Mouse (Mus musculus): ENCODE data around the gene Atp2b2. TPM values are rescaled to one million over a fixed set of nuclear protein-coding genes. Genes with fewer than 3 reads are reported as not detected.

Gene Atp2b2
- total and polyA plus RNA-seq, 2 experiments from 2014 or later, result 35.4 to 96.3 TPM

GRCm38 (mm10) chr6:113892091-113892674 lies 150.2 kb downstream of the Atp2b2 start:
- H3K4me1 ChIP-seq (ENCODE audit: insufficient read depth, low read length), result peaks cover 17% of the 10 kb centered on the region
- H3K4me2 ChIP-seq (ENCODE audit: low read depth, low read length, poor library complexity, severe bottlenecking), result peak overlapping the region; percentile 85
- peak overlapping the region; percentile 55; the same call in 1 of the 2 replicates for H3K27ac ChIP-seq (ENCODE audit: low read depth, low read length)
- ATAC-seq (ENCODE audit: low FRiP score), result 0 out of 2 replicates have a peak, but pooled peaks have one; percentile 2
- no peak for TF ChIP-seq CTCF (IDR thresholded peaks at IDR 0.05)
- DNase-seq (ENCODE audit: low spot score), result peak; percentile 12
- no peaks in the 10 kb centered on the region for H3K9me3 ChIP-seq (ENCODE audit: low read length)
- no peaks in the 10 kb centered on the region for H3K27me3 ChIP-seq (ENCODE audit: insufficient read depth, low read length)
- whole genome bisulfite sequencing, result 36% methylated on average over 13 of the region's 13 CpGs
- H3K4me3 ChIP-seq (ENCODE audit: low read depth, low read length), result peak overlapping the region; percentile 70; the same call in 1 of the 2 replicates
- H3K9ac ChIP-seq (replicated peaks; ENCODE audit: low read length, poor library complexity, severe bottlenecking), result peak overlapping the region; percentile 83
- H3K36me3 ChIP-seq (ENCODE audit: insufficient read depth, low read length), result no peaks in the 10 kb centered on the region

- no peaks in the 10 kb centered on the region for H3K9me3 ChIP-seq (ENCODE audit: low read length)
- peak overlapping the region; percentile 70 for H3K4me3 ChIP-seq (ENCODE audit: low read depth, low read length)
- peaks cover 17% of the 10 kb centered on the region for H3K4me1 ChIP-seq (ENCODE audit: insufficient read depth, low read length)
- TF ChIP-seq CTCF (IDR thresholded peaks at IDR 0.05), result no peak
- ATAC-seq (ENCODE audit: low FRiP score), result peak; percentile 78
- DNase-seq (ENCODE audit: low spot score), result peak; percentile 73
- peak overlapping the region; percentile 83 for H3K27ac ChIP-seq (ENCODE audit: low read depth, low read length)
- H3K9ac ChIP-seq (replicated peaks; ENCODE audit: low read length, poor library complexity, severe bottlenecking), result peak overlapping the region; percentile 83
- H3K36me3 ChIP-seq (ENCODE audit: insufficient read depth, low read length), result no peaks in the 10 kb centered on the region
- H3K27me3 ChIP-seq (ENCODE audit: insufficient read depth, low read length), result no peaks in the 10 kb centered on the region
- WGBS, result under 1% methylated on average over 46 of the region's 49 CpGs
- H3K4me2 ChIP-seq (ENCODE audit: low read depth, low read length, poor library complexity, severe bottlenecking), result peak overlapping the region; percentile 85
Observed at GRCm38 (mm10) chr6:113891225-113891967, 151.0 kb downstream of the Atp2b2 start.

- Histone ChIP-seq H3K9ac (replicated peaks; ENCODE audit: low read length, poor library complexity, severe bottlenecking) (peak overlapping the region; percentile 83), H3K27me3 (ENCODE audit: insufficient read depth, low read length) (no peaks in the 10 kb centered on the region), H3K4me3 (ENCODE audit: low read depth, low read length) (peak overlapping the region; percentile 70), H3K9me3 (ENCODE audit: low read length) (no peaks in the 10 kb centered on the region), H3K4me1 (ENCODE audit: insufficient read depth, low read length) (peaks cover 17% of the 10 kb centered on the region), H3K27ac (ENCODE audit: low read depth, low read length) (peak overlapping the region; percentile 83), H3K36me3 (ENCODE audit: insufficient read depth, low read length) (no peaks in the 10 kb centered on the region), H3K4me2 (ENCODE audit: low read depth, low read length, poor library complexity, severe bottlenecking) (peak overlapping the region; percentile 85)
- TF ChIP-seq CTCF (IDR thresholded peaks at IDR 0.05), result no peak
- WGBS, result 1% methylated on average over 10 of the region's 10 CpGs
- DNase-seq (ENCODE audit: low spot score) (peak; percentile 6), ATAC-seq (ENCODE audit: low FRiP score) (peak; percentile 33; the same call in 1 of the 2 replicates)
Observed at GRCm38 (mm10) chr6:113890858-113891213, 151.6 kb downstream of the Atp2b2 start.

GRCm38 (mm10) chr6:113890023-113890857 lies 152.2 kb downstream of the Atp2b2 start:
- Histone ChIP-seq H3K36me3 (ENCODE audit: insufficient read depth, low read length) (no peaks in the 10 kb centered on the region), H3K4me1 (ENCODE audit: insufficient read depth, low read length) (peaks cover 17% of the 10 kb centered on the region), H3K27me3 (ENCODE audit: insufficient read depth, low read length) (no peaks in the 10 kb centered on the region), H3K4me2 (ENCODE audit: low read depth, low read length, poor library complexity, severe bottlenecking) (peak overlapping the region; percentile 85), H3K9ac (replicated peaks; ENCODE audit: low read length, poor library complexity, severe bottlenecking) (peak overlapping the region; percentile 83), H3K4me3 (ENCODE audit: low read depth, low read length) (peak overlapping the region; percentile 70), H3K27ac (ENCODE audit: low read depth, low read length) (peak overlapping the region; percentile 83), H3K9me3 (ENCODE audit: low read length) (no peaks in the 10 kb centered on the region)
- peak; percentile 26 for TF ChIP-seq CTCF (IDR thresholded peaks at IDR 0.05)
- DNase-seq (ENCODE audit: low spot score) (peak; percentile 59), ATAC-seq (ENCODE audit: low FRiP score) (peak; percentile 25; the same call in 1 of the 2 replicates)
- WGBS, result 9% methylated on average over 16 of the region's 16 CpGs

GRCm38 (mm10) chr6:113889180-113889579 lies 153.2 kb downstream of the Atp2b2 start:
- Histone ChIP-seq H3K9me3 (ENCODE audit: low read length) (no peaks in the 10 kb centered on the region), H3K4me2 (ENCODE audit: low read depth, low read length, poor library complexity, severe bottlenecking) (peak overlapping the region; percentile 85), H3K27me3 (ENCODE audit: insufficient read depth, low read length) (no peaks in the 10 kb centered on the region), H3K4me3 (ENCODE audit: low read depth, low read length) (peak overlapping the region; percentile 70; the same call in 1 of the 2 replicates), H3K27ac (ENCODE audit: low read depth, low read length) (no peak overlapping the region), H3K4me1 (ENCODE audit: insufficient read depth, low read length) (peaks cover 17% of the 10 kb centered on the region), H3K9ac (replicated peaks; ENCODE audit: low read length, poor library complexity, severe bottlenecking) (peak overlapping the region; percentile 83; the same call in 1 of the 2 replicates), H3K36me3 (ENCODE audit: insufficient read depth, low read length) (no peaks in the 10 kb centered on the region)
- ATAC-seq (ENCODE audit: low FRiP score), result no peak
- no peak for TF ChIP-seq CTCF (IDR thresholded peaks at IDR 0.05)
- 72% methylated on average over 3 of the region's 3 CpGs for WGBS
- no peak for DNase-seq (ENCODE audit: low spot score)

Data from midbrain, postnatal 0 days (tissue).